Mouse (Mus musculus) MEL (cell line): ENCODE measurements around the gene Rplp0. TPM values are rescaled to one million over a fixed set of nuclear protein-coding genes. Genes with fewer than 3 reads are reported as not detected.
"Not testable (repeated sequence)": the region's sequence is repeated elsewhere in the genome, so short reads cannot be mapped to it uniquely, and the experiment has no call there.

Experiments
- DNase-seq: peaks from one replicate; pipeline ENCODE4 v3.0.0; 2011; ENCODE audit warnings: low read depth, low spot score
- H3K27ac ChIP-seq: 2 replicates; pipeline ENCODE4 v1.5.1; 2012; ENCODE audit warnings: low read depth, mild to moderate bottlenecking, control low read depth, low read length, moderate library complexity; ENCODE audit not compliant: control insufficient read depth
- H3K27me3 ChIP-seq, 2 experiments: fragments of 150-350 bp in 1 of 2; sonication (generic) in 1 of 2; 2 replicates each; pipeline ENCODE4 v1.6.1; 2012; ENCODE audit warnings: low read length in 2 of 2, mild to moderate bottlenecking in 2 of 2, improper control_type of control experiment in 1 of 2, moderate library complexity in 1 of 2; ENCODE audit not compliant: insufficient read depth in 2 of 2, control insufficient read depth in 1 of 2
- H3K36me3 ChIP-seq, 2 experiments: 2 replicates each; pipeline ENCODE4 v1.6.1; 2012 to 2014; ENCODE audit warnings: low read length in 2 of 2, improper control_type of control experiment in 1 of 2, inconsistent platforms in 1 of 2, mild to moderate bottlenecking in 1 of 2; ENCODE audit not compliant: insufficient read depth in 2 of 2, control insufficient read depth in 1 of 2
- H3K4me1 ChIP-seq, 2 experiments: fragments of 150-350 bp in 1 of 2; sonication (generic) in 1 of 2; 2 replicates each; pipeline ENCODE4 v1.6.1; 2012; ENCODE audit warnings: low read length in 2 of 2, improper control_type of control experiment in 1 of 2, mild to moderate bottlenecking in 1 of 2; ENCODE audit not compliant: insufficient read depth in 2 of 2, control insufficient read depth in 1 of 2
- H3K4me3 ChIP-seq, 2 experiments: fragments of 150-350 bp in 1 of 2; sonication (generic) in 1 of 2; 2 replicates each; pipeline ENCODE4 v1.5.1; 2012; ENCODE audit warnings: low read depth in 2 of 2, low read length in 2 of 2, mild to moderate bottlenecking in 2 of 2, moderate library complexity in 2 of 2, control low read depth in 1 of 2, improper control_type of control experiment in 1 of 2; ENCODE audit not compliant: control insufficient read depth in 1 of 2, insufficient read depth in 1 of 2
- H3K79me2 ChIP-seq: 2 replicates; pipeline ENCODE4 v1.6.1; 2012; ENCODE audit warnings: mild to moderate bottlenecking, low read length, moderate library complexity; ENCODE audit not compliant: control insufficient read depth, poor library complexity, insufficient read depth
- H3K9ac ChIP-seq: 2 replicates; pipeline ENCODE4 v1.6.1; 2012; ENCODE audit warnings: low read depth, mild to moderate bottlenecking, control low read depth, low read length, moderate library complexity; ENCODE audit not compliant: control insufficient read depth, poor library complexity, severe bottlenecking
- H3K9me3 ChIP-seq: fragments of 150-350 bp; sonication (generic); replicated peaks from 2 replicates; pipeline ENCODE4 v1.6.1; 2012; ENCODE audit warnings: mild to moderate bottlenecking, low read length, improper control_type of control experiment, moderate library complexity; ENCODE audit not compliant: insufficient read depth
- BHLHE40 ChIP-seq: IDR thresholded peaks from 2 replicates; pipeline ENCODE4 v1.6.1; 2012; ENCODE audit warnings: low read depth, mild to moderate bottlenecking, inconsistent platforms, low read length, improper control_type of control experiment, borderline replicate concordance
- ELF1 ChIP-seq: IDR thresholded peaks from 2 replicates; pipeline ENCODE4 v1.6.1; 2014; ENCODE audit warnings: low read depth, mild to moderate bottlenecking, inconsistent platforms, low read length, improper control_type of control experiment, moderate library complexity
- EP300 ChIP-seq, 2 experiments: IDR thresholded peaks; 2 replicates each; pipeline ENCODE4 v1.6.1; 2011; ENCODE audit warnings: improper control_type of control experiment in 2 of 2, low read length in 2 of 2, low read depth in 1 of 2, mild to moderate bottlenecking in 1 of 2
- GABPA ChIP-seq: IDR thresholded peaks from 2 replicates; pipeline ENCODE4 v1.6.1; 2012; ENCODE audit warnings: low read depth, mild to moderate bottlenecking, inconsistent platforms, low read length, improper control_type of control experiment, moderate library complexity
- GATA1 ChIP-seq: IDR thresholded peaks from 2 replicates; pipeline ENCODE4 v1.6.1; 2011; ENCODE audit warnings: low read depth, low read length, improper control_type of control experiment
- HCFC1 ChIP-seq: IDR thresholded peaks from 2 replicates; pipeline ENCODE4 v1.6.1; 2012; ENCODE audit warnings: low read depth, mild to moderate bottlenecking, inconsistent platforms, low read length, improper control_type of control experiment, moderate library complexity
- MAZ ChIP-seq: IDR thresholded peaks from 2 replicates; pipeline ENCODE4 v1.6.1; 2012; ENCODE audit warnings: low read depth, mild to moderate bottlenecking, inconsistent platforms, low read length, improper control_type of control experiment
- MEF2A ChIP-seq: IDR thresholded peaks from 2 replicates; pipeline ENCODE4 v1.6.1; 2014; ENCODE audit warnings: low read depth, mild to moderate bottlenecking, inconsistent platforms, low read length, improper control_type of control experiment; ENCODE audit not compliant: poor library complexity, insufficient replicate concordance, severe bottlenecking; ENCODE audit errors: extremely low read depth
- MYC ChIP-seq: IDR thresholded peaks from 2 replicates; pipeline ENCODE4 v1.6.1; 2011; ENCODE audit warnings: low read depth, mild to moderate bottlenecking, low read length, improper control_type of control experiment, moderate library complexity
- POLR2AphosphoS2 ChIP-seq: IDR thresholded peaks from 2 replicates; pipeline ENCODE4 v1.6.1; 2011; ENCODE audit warnings: low read length, improper control_type of control experiment
- POLR2AphosphoS5 ChIP-seq: IDR thresholded peaks from 2 replicates; pipeline ENCODE4 v1.6.1; 2012; ENCODE audit warnings: low read depth, borderline replicate concordance, mild to moderate bottlenecking, inconsistent platforms, low read length, moderate library complexity, mixed read lengths
- SIN3A ChIP-seq: IDR thresholded peaks from 2 replicates; pipeline ENCODE4 v1.6.1; 2012; ENCODE audit warnings: low read length, improper control_type of control experiment, inconsistent platforms
- TAL1 ChIP-seq: IDR thresholded peaks from 2 replicates; pipeline ENCODE4 v1.6.1; 2012; ENCODE audit warnings: mild to moderate bottlenecking, inconsistent platforms, low read length, moderate library complexity, mixed read lengths
- TBP ChIP-seq: IDR thresholded peaks from 2 replicates; pipeline ENCODE4 v1.8.0; 2011; ENCODE audit warnings: low read depth, low read length, improper control_type of control experiment
- UBTF ChIP-seq: IDR thresholded peaks from 2 replicates; pipeline ENCODE4 v1.6.1; 2012; ENCODE audit warnings: low read depth, mild to moderate bottlenecking, inconsistent platforms, low read length, improper control_type of control experiment, moderate library complexity, borderline replicate concordance; ENCODE audit not compliant: insufficient read depth
- USF1 ChIP-seq: IDR thresholded peaks from 2 replicates; pipeline ENCODE4 v1.6.1; 2014; ENCODE audit warnings: low read depth, mild to moderate bottlenecking, inconsistent platforms, low read length, improper control_type of control experiment, moderate library complexity
- USF2 ChIP-seq, 2 experiments: IDR thresholded peaks; 2 replicates each; pipeline ENCODE4 v1.6.1; 2011 to 2012; ENCODE audit warnings: improper control_type of control experiment in 2 of 2, low read length in 2 of 2, borderline replicate concordance in 1 of 2, inconsistent platforms in 1 of 2, low read depth in 1 of 2, mild to moderate bottlenecking in 1 of 2; ENCODE audit not compliant: insufficient read depth in 1 of 2
- polyA plus RNA-seq, 2 experiments: library from polyadenylated mRNA; stranded (reverse) in 1 of 2; unstranded in 1 of 2; fragments of >175 nt in 1 of 2; fragments of >200 nt in 1 of 2; gene quantifications; 2 replicates each; pipeline versions ENCODE4 v1.2.1 to v1.2.4; 2012; ENCODE audit warnings: low replicate concordance in 2 of 2, low read depth in 1 of 2; ENCODE audit not compliant: insufficient read length in 2 of 2, insufficient read depth in 1 of 2, missing spikeins in 1 of 2
- total RNA-seq: library from RNA; depleted of rRNA; stranded (reverse); fragments of 300-350 nt; gene quantifications from 2 replicates; pipeline ENCODE4 v1.2.3, GENCODE M21; 2012

The Rplp0 gene
- total and polyA plus RNA-seq, 3 experiments: 3,028 to 4,164 (median 3,294) TPM

GRCm38 (mm10) chr5:115574992-115575391, 15.7 kb downstream of the Rplp0 start:
- TF ChIP-seq SIN3A: no peak
- TF ChIP-seq HCFC1: no peak
- no peak for TF ChIP-seq MYC
- TF ChIP-seq MAZ: no peak
- no peak for TF ChIP-seq USF2 (IDR thresholded peaks at IDR 0.05; ENCODE audit: borderline replicate concordance in 1 of 2, insufficient read depth in 1 of 2, low read depth in 1 of 2, low read length in 2 of 2)
- TF ChIP-seq GATA1: no peak
- TF ChIP-seq BHLHE40: no peak
- TF ChIP-seq POLR2AphosphoS2: no peak
- no peak for TF ChIP-seq ELF1
- TF ChIP-seq GABPA: no peak
- TF ChIP-seq TAL1: no peak
- TF ChIP-seq POLR2AphosphoS5: no peak
- TF ChIP-seq EP300 (IDR thresholded peaks at IDR 0.05; ENCODE audit: low read depth in 1 of 2, low read length in 2 of 2): no peak
- TF ChIP-seq MEF2A: no peak

GRCm38 (mm10) chr5:115577686-115578085, 18.4 kb downstream of the Rplp0 start:
- not testable (repeated sequence) for H3K4me1 ChIP-seq, H3K9me3 ChIP-seq, H3K27me3 ChIP-seq, H3K27ac ChIP-seq, H3K36me3 ChIP-seq, DNase-seq, H3K9ac ChIP-seq, H3K79me2 ChIP-seq, H3K4me3 ChIP-seq

More at GRCm38 (mm10) chr5:115574992-115575391, 15.7 kb downstream of the Rplp0 start:
- H3K9me3 ChIP-seq: no peaks in the 10 kb centered on the region
- no peak overlapping the region for H3K4me3 ChIP-seq
- peaks cover 0 to 10% of the 10 kb centered on the region in 2 experiments; a peak in 2 of 4 replicates for H3K36me3 ChIP-seq
- H3K4me1 ChIP-seq: no peaks in the 10 kb centered on the region
- H3K27me3 ChIP-seq: no peaks in the 10 kb centered on the region
- H3K27ac ChIP-seq: no peak overlapping the region
- peaks cover 1% of the 10 kb centered on the region for H3K79me2 ChIP-seq
- DNase-seq: no peak
- H3K9ac ChIP-seq: no peak overlapping the region

- no peaks in the 10 kb centered on the region for H3K79me2 ChIP-seq
- DNase-seq: no peak
- H3K4me3 ChIP-seq: no peak overlapping the region
- TF ChIP-seq USF1: no peak
- no peak for TF ChIP-seq TBP
- no peak for TF ChIP-seq MYC
- TF ChIP-seq TAL1: no peak
- no peak for TF ChIP-seq UBTF
- no peak for TF ChIP-seq MAZ
- H3K27me3 ChIP-seq: no peaks in the 10 kb centered on the region
- H3K36me3 ChIP-seq: peaks cover 0 to 6% of the 10 kb centered on the region in 2 experiments; a peak in 2 of 4 replicates
- H3K9ac ChIP-seq: no peak overlapping the region
- H3K27ac ChIP-seq: no peak overlapping the region
- H3K9me3 ChIP-seq: no peaks in the 10 kb centered on the region
- H3K4me1 ChIP-seq: no peaks in the 10 kb centered on the region
These were observed 19.7 kb downstream of the Rplp0 start for GRCm38 (mm10) chr5:115578922-115579321.
